Mouse (Mus musculus): Measurements from ENCODE around the gene 4930432M17Rik. TPM values are rescaled to one million over a fixed set of nuclear protein-coding genes. Genes with fewer than 3 reads are reported as not detected.

4930432M17Rik gene
- polyA plus RNA-seq, 1 experiment: not detected

GRCm38 (mm10) chr3:121718679-121719078 is 48.1 kb downstream of the 4930432M17Rik start:
- TF ChIP-seq REST (IDR thresholded peaks at IDR 0.05; ENCODE audit: insufficient read depth, insufficient read length) (no peak), MAX (IDR thresholded peaks at IDR 0.05; ENCODE audit: low read depth) (no peak), POLR2A (IDR thresholded peaks at IDR 0.05; ENCODE audit: insufficient read length, low read depth) (no peak), TCF3 (IDR thresholded peaks at IDR 0.05; ENCODE audit: insufficient read length, low read depth) (no peak), CEBPB (IDR thresholded peaks at IDR 0.05; ENCODE audit: insufficient read depth, poor library complexity, severe bottlenecking) (no peak), USF1 (IDR thresholded peaks at IDR 0.05; ENCODE audit: low read depth) (no peak), POLR2AphosphoS2 (IDR thresholded peaks at IDR 0.05; ENCODE audit: insufficient read length, low read depth) (no peak), E2F4 (IDR thresholded peaks at IDR 0.05; ENCODE audit: insufficient read depth) (no peak), SRF (IDR thresholded peaks at IDR 0.05; ENCODE audit: control insufficient read depth, insufficient read length, low read depth) (no peak), MYOD1 (IDR thresholded peaks at IDR 0.05; ENCODE audit: control insufficient read depth in 1 of 3, insufficient read length in 2 of 3, low read depth in 2 of 3) (no peak), MYOG (IDR thresholded peaks at IDR 0.05; ENCODE audit: control insufficient read depth in 1 of 3, insufficient read depth in 1 of 3, insufficient read length in 2 of 3, low read depth in 2 of 3) (no peak), TCF12 (IDR thresholded peaks at IDR 0.05; ENCODE audit: insufficient read depth, poor library complexity, severe bottlenecking) (no peak)
- H3K79me2 ChIP-seq (ENCODE audit: control insufficient read depth, insufficient read depth): peaks cover 2% of the 10 kb centered on the region
- no peaks in the 10 kb centered on the region for H3K36me3 ChIP-seq (ENCODE audit: control insufficient read depth, insufficient read depth)
- no peaks in the 10 kb centered on the region for H3K27me3 ChIP-seq (ENCODE audit: control insufficient read depth, insufficient read depth, insufficient read length)
- no peak overlapping the region for H3ac ChIP-seq (ENCODE audit: control insufficient read depth, insufficient read length)
- H3K4me3 ChIP-seq: no peak overlapping the region
- no peak overlapping the region for H3K4me2 ChIP-seq (ENCODE audit: low read depth)

- no peak overlapping the region for H3K4me3 ChIP-seq
- peaks cover 12% of the 10 kb centered on the region for H3K79me2 ChIP-seq (ENCODE audit: control insufficient read depth, insufficient read depth)
- H3K4me2 ChIP-seq (ENCODE audit: low read depth): no peak overlapping the region
- TF ChIP-seq POLR2A (IDR thresholded peaks at IDR 0.05; ENCODE audit: insufficient read length, low read depth) (no peak), SRF (IDR thresholded peaks at IDR 0.05; ENCODE audit: control insufficient read depth, insufficient read length, low read depth) (no peak), CEBPB (IDR thresholded peaks at IDR 0.05; ENCODE audit: insufficient read depth, poor library complexity, severe bottlenecking) (no peak), REST (IDR thresholded peaks at IDR 0.05; ENCODE audit: insufficient read depth, insufficient read length) (no peak), MYOD1 (IDR thresholded peaks at IDR 0.05; ENCODE audit: control insufficient read depth in 1 of 3, insufficient read length in 2 of 3, low read depth in 2 of 3) (no peak), TCF3 (IDR thresholded peaks at IDR 0.05; ENCODE audit: insufficient read length, low read depth) (no peak), MYOG (IDR thresholded peaks at IDR 0.05; ENCODE audit: control insufficient read depth in 1 of 3, insufficient read depth in 1 of 3, insufficient read length in 2 of 3, low read depth in 2 of 3) (no peak), USF1 (IDR thresholded peaks at IDR 0.05; ENCODE audit: low read depth) (no peak), MAX (IDR thresholded peaks at IDR 0.05; ENCODE audit: low read depth) (no peak)
- H3K36me3 ChIP-seq (ENCODE audit: control insufficient read depth, insufficient read depth): no peaks in the 10 kb centered on the region
- H3K27me3 ChIP-seq (ENCODE audit: control insufficient read depth, insufficient read depth, insufficient read length): no peaks in the 10 kb centered on the region
- no peak overlapping the region for H3ac ChIP-seq (ENCODE audit: control insufficient read depth, insufficient read length)
Measured at GRCm38 (mm10) chr3:121719701-121720100, 49.1 kb downstream of the 4930432M17Rik start.

GRCm38 (mm10) chr3:121720801-121721690 is 50.5 kb downstream of the 4930432M17Rik start:
- Histone ChIP-seq H3K79me2 (ENCODE audit: control insufficient read depth, insufficient read depth) (peaks cover 20% of the 10 kb centered on the region), H3K4me3 (no peak overlapping the region), H3K4me2 (ENCODE audit: low read depth) (peak overlapping the region; percentile 94), H3ac (ENCODE audit: control insufficient read depth, insufficient read length) (no peak overlapping the region), H3K27me3 (ENCODE audit: control insufficient read depth, insufficient read depth, insufficient read length) (no peaks in the 10 kb centered on the region), H3K36me3 (ENCODE audit: control insufficient read depth, insufficient read depth) (no peaks in the 10 kb centered on the region)
- no peak for TF ChIP-seq E2F4 (IDR thresholded peaks at IDR 0.05; ENCODE audit: insufficient read depth)
- TF ChIP-seq MAX (IDR thresholded peaks at IDR 0.05; ENCODE audit: low read depth): no peak
- TF ChIP-seq MYOD1 (IDR thresholded peaks at IDR 0.05; ENCODE audit: control insufficient read depth in 1 of 3, insufficient read length in 2 of 3, low read depth in 2 of 3): no peak
- TF ChIP-seq REST (IDR thresholded peaks at IDR 0.05; ENCODE audit: insufficient read depth, insufficient read length): no peak
- no peak for TF ChIP-seq TCF3 (IDR thresholded peaks at IDR 0.05; ENCODE audit: insufficient read length, low read depth)
- TF ChIP-seq MYOG (IDR thresholded peaks at IDR 0.05; ENCODE audit: control insufficient read depth in 1 of 3, insufficient read depth in 1 of 3, insufficient read length in 2 of 3, low read depth in 2 of 3): no peak
- TF ChIP-seq SRF (IDR thresholded peaks at IDR 0.05; ENCODE audit: control insufficient read depth, insufficient read length, low read depth): no peak
- TF ChIP-seq TCF12 (IDR thresholded peaks at IDR 0.05; ENCODE audit: insufficient read depth, poor library complexity, severe bottlenecking): no peak
- no peak for TF ChIP-seq USF1 (IDR thresholded peaks at IDR 0.05; ENCODE audit: low read depth)
- TF ChIP-seq POLR2A (IDR thresholded peaks at IDR 0.05; ENCODE audit: insufficient read length, low read depth): no peak
- no peak for TF ChIP-seq CEBPB (IDR thresholded peaks at IDR 0.05; ENCODE audit: insufficient read depth, poor library complexity, severe bottlenecking)
- no peak for TF ChIP-seq POLR2AphosphoS2 (IDR thresholded peaks at IDR 0.05; ENCODE audit: insufficient read length, low read depth)

GRCm38 (mm10) chr3:121721691-121722070 is 51.1 kb downstream of the 4930432M17Rik start:
- no peak for TF ChIP-seq MYOG (IDR thresholded peaks at IDR 0.05; ENCODE audit: control insufficient read depth in 1 of 3, insufficient read depth in 1 of 3, insufficient read length in 2 of 3, low read depth in 2 of 3)
- TF ChIP-seq POLR2AphosphoS2 (IDR thresholded peaks at IDR 0.05; ENCODE audit: insufficient read length, low read depth): no peak
- no peak for TF ChIP-seq E2F4 (IDR thresholded peaks at IDR 0.05; ENCODE audit: insufficient read depth)
- TF ChIP-seq TCF12 (IDR thresholded peaks at IDR 0.05; ENCODE audit: insufficient read depth, poor library complexity, severe bottlenecking): no peak
- TF ChIP-seq TCF3 (IDR thresholded peaks at IDR 0.05; ENCODE audit: insufficient read length, low read depth): no peak
- TF ChIP-seq POLR2A (IDR thresholded peaks at IDR 0.05; ENCODE audit: insufficient read length, low read depth): no peak
- no peak for TF ChIP-seq REST (IDR thresholded peaks at IDR 0.05; ENCODE audit: insufficient read depth, insufficient read length)
- H3K27me3 ChIP-seq (ENCODE audit: control insufficient read depth, insufficient read depth, insufficient read length): no peaks in the 10 kb centered on the region
- H3K4me2 ChIP-seq (ENCODE audit: low read depth): peak overlapping the region; percentile 94
- no peak overlapping the region for H3ac ChIP-seq (ENCODE audit: control insufficient read depth, insufficient read length)
- no peaks in the 10 kb centered on the region for H3K36me3 ChIP-seq (ENCODE audit: control insufficient read depth, insufficient read depth)
- H3K79me2 ChIP-seq (ENCODE audit: control insufficient read depth, insufficient read depth): peaks cover 20% of the 10 kb centered on the region
- H3K4me3 ChIP-seq: no peak overlapping the region
